Mouse (Mus musculus): ENCODE results near the gene Atl1.

Gene Atl1

DNA sequence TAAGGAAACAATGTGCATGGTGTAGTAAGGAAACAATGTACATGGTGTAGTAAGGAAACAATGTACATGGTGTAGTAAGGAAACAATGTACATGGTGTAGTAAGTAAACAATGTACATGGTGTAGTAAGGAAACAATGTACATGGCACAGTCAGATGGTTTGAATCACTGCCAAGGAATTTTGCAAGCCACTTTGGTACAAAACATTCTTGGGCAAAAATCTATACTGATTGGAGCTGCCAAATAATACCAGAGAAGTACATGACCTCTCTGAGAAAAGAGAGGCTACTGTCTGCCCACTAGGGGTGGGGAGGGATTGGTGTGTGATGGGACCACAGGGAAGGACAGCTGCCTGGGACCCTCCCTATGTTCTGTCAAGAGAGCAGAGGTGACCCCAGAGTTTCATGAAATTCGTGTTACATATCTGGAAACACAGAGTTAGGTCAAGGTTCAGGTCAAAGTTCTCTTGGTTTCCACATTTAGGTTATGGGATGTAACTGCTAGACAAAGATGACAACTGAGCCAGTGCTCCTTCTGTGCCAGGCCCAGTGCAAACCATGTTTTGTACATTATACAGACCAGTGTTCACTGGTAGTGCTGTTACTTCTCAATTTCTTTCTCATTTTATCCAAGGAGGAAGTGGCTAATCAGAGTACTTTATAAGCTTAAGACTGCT lies 49.4 kb downstream of the Atl1 start:
- DNase-seq (ENCODE audit: extremely low spot score), result no peak

DNA sequence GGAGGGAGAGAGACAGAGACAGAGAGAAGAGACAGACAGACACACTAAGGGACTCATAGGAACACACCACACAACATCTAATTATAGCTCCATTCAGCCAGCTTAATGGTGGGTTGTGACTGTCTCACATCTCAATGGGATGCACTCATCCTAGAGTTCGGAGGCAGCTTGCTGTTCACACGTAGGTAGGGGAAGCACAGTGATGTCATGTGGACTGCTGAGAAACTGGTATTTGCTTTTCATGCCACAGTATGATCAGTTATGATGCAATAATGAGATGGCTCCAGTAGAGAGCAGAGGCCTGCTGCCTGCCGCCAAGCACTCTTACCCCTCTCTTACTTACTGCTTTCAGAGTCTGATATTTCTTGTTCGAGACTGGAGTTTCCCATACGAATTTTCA lies 53.4 kb downstream of the Atl1 start:
- DNase-seq (ENCODE audit: extremely low spot score), result no peak

DNA sequence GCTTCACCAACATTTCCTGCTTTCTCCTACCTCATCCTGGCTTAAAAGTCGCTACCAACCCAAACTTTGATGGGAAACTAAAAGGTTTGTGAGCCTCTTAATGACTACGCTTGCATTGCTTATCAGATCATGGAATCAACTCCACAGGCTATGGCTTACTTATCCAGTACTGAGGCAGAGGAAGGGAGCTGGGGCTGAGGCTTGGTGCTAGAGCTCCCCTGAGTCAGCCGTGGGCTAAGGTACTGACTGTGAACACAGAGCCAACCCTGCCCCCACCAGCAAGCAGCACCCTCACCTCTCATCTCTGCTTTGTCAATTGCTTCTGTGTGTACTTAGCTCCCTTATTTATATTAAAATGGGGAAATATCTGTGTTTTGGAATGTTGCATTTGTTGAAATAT lies 55.1 kb downstream of the Atl1 start:
- DNase-seq (ENCODE audit: extremely low spot score), result no peak

DNA sequence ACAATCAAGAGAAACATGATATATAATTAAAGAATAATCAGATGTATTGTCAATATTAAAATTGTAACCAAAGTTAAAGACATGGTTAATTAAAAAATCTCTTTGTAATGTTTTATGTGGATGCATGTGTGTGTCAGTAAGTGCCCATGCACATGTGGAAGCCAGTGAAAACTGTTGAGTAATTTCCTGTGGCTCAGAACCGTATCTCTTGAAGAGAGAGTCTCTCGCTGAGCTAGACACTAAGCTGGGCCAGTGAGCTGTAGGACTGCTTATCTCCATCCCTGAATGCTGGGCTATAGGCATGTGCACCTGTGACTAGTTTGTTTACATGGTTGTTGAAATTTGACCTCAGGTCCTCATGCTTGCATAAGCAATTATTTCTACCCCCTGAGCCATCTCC lies 65.0 kb downstream of the Atl1 start:
- no peak for DNase-seq (ENCODE audit: extremely low spot score)

DNA sequence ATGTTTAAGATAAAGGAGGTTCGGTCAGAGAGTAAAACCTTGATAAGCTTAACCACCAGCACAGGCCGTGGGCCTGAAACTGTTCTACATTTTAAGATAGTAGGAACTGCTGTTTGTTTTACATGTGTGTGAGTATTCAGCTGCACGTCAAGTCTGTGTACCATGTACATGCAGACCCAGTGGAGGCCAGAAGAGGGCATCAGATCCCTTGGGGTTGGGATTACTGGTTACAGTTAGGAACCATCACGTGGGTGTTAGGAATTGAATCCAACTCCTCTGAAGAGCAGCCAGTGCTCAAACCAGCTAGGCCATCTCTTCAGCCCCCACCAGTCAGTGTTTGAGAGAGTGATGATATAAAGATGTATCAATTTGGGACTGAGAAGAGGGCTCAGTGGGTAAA lies 70.1 kb downstream of the Atl1 start:
- DNase-seq (ENCODE audit: extremely low spot score), result peak; percentile 19

DNA sequence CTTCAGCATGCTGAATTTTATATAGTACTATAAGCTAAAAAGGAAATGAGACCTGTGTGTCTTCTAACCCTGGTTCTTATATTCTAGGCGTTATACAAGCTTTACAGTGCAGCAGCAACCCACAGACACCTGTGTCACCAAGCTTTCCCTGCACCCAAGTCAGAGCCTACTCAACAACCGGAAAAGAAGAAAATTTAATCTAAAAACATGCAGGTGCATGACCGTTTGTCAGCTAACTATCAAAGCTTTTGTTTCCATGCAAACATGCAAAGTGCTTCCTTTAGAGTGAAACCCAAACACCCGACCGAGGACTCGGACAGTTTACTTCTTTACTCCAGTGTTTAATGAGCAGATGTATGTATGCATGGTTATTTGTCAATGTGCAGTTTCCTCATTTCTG lies 70.7 kb downstream of the Atl1 start:
- DNase-seq (ENCODE audit: extremely low spot score), result no peak

DNA sequence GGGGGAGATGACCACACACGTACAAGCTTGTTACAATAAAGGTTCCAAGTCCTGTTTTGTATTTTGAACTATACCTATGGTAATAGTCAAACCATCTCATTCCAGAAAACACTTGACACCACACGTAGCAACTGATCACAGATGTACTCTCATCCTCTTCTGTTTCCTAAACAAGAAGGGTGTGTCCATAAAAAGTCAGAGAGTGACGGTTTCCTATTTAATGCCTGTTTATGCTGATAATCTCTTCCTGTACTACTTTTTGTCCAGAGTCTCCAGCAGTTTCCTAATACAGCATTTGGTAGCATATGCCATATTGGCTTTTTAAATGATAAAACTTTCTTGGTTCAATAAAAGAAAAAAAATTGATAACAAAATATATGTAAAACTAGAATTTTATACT lies 73.2 kb downstream of the Atl1 start:
- DNase-seq (ENCODE audit: extremely low spot score), result no peak

DNA sequence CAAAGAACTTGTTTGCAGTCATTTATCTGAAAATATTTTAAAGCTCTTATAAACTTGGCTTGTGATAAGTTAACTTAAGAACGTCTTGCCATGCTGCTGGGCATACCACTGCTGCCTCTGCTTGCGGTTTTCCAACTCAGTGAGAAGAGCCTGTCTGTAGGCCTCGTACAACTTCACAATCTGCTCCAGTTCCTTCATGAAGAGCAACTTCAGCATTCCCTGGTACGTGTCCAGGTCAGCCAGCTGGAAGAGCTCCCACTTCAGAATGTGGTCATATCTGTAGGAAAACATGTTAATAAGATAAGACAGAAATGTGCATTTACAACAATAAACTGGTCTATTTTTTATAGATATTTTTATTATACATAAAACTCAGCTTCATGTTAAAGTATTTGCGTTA lies 73.7 kb downstream of the Atl1 start:
- DNase-seq (ENCODE audit: extremely low spot score), result no peak

DNA sequence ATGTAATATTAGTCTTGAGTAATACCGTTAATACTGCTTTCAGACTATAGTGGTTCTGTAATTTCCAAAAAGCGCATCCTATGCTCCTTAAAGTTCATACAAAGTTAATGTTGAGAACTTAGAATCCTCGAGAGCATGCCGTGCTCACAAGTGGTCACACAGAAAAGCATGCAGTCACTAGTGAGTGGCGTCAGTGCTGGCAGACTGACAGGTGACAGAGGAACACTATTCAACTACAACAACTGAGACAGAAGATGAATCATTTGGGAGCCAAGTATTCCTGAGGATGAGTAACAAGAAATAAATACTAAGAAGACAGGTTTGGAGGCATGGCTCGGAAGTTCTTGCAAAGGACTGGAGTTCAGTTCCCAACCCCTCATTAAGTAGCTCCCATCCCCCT lies 74.7 kb downstream of the Atl1 start:
- no peak for DNase-seq (ENCODE audit: extremely low spot score)

DNA sequence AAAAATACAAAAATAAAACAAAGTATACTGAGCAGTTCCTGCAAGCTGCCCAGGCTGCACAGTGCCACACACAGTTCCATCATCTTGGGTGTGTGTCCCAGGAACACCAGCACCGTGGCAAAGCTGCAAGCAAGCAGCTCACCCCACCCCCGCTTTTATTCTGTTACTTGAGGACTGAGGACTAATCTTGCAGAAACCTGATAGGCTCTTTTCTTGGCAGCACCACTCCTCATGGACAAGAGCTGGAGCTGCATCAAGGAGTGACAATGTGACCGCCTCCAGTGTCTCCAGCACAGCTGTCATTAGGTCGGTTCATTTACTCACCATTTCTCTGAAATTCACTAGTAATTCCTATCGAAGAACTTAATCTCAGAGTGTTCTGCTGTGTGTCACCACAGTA lies 75.7 kb downstream of the Atl1 start:
- DNase-seq (ENCODE audit: extremely low spot score), result no peak

DNA sequence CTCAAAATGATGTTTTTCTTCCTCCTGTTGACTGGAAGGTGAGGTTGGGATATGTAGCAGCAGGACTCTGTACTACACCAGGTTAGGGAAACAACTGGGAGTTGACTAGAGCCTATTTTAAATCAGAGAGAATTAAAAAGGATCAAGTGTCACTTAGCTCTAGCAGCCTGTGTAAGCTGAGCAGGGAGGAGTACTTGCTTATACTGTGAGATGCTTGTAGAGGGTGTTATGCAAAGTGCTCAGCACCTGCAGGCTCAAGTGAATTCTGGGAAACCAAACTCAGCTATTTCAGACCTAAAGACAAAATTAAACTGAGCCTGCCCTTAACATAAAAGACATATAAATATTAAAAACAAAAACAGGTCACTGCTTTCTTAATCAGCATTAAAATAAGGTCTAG lies 81.3 kb downstream of the Atl1 start:
- no peak for DNase-seq (ENCODE audit: extremely low spot score)

DNA sequence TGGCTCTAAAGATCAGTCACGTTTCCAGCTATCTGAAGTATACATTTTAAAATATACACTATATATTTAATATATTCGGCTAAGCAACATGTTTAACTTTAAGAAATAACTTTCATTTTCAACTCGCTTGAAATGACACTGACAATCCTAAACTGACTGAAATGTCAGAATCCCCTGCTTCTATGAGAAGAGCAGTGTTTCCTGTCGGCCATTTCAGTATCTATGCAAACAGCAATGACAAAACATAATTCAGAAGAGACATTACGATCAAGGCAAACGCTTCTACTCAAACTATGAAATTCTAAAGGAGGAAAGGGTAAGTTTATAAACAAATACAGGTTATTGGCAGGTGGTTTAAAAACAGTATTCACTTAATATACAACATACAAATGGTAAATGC lies 84.3 kb downstream of the Atl1 start:
- DNase-seq (ENCODE audit: extremely low spot score), result no peak

DNA sequence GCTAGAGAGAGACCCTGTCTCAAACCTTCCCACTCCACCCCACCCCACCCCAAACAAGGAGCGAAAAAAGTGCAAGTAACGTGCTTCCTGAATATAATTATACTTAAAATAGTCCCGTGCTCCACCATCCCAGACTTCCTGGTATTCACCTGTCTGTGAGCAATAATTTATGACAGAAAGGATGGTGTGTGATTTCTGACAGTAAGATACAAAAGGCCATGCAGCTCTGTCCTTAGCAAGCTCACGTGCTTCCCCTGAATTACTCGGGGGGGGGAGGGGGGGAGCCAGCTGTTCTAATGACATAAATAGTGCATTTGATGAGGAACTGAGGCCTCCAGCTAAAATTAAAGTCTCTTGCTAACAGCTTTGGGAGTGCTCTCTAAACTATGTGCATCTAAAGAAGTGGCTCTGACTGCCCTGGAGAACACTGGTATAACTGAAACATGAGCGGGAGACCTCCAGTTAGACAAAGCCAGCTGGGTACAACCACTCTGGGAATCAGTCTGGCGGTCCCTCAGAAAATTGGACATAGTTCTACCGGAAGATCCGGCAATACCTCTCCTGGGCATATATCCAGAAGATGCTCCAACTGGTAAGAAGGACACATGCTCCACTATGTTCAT lies 85.1 kb downstream of the Atl1 start:
- DNase-seq (ENCODE audit: extremely low spot score), result no peak

DNA sequence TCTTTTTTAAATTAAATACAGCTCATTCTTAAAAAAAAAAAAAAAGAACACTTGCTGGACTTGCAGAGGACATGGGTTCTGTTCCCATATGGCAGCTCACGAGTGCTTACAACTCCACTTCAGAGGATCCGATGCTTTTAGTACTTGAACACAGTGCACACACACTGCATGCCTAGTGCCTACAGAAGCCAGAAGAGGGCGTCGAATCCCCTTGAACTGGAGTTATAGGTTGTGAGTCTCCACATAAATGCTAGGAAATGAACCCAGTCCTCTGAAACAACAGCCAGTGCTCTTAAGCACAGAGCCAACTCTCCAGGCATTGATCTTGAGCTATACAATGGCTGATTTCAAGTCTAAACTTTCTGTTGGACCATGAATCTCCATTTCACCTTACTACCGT lies 90.5 kb downstream of the Atl1 start:
- no peak for DNase-seq (ENCODE audit: extremely low spot score)

DNA sequence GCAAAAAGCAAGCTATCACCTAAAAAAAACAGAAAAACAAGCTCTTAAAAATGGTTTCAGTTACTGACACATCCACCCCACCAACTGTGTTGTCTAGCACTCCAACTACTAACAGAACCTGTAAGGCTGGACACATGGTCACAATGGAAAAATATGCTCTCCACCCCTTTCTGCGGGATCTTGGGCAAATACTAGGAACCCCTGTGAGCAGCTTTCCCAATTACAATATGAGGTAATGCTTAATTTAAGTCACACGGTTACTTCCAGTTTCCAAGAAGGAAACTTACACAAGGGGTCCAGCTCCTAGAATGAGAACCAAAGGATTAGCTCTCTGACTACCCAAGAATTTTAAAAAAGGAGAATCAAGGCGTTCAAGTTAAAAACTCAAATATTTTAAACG lies 93.1 kb downstream of the Atl1 start:
- no peak for DNase-seq (ENCODE audit: extremely low spot score)

DNA sequence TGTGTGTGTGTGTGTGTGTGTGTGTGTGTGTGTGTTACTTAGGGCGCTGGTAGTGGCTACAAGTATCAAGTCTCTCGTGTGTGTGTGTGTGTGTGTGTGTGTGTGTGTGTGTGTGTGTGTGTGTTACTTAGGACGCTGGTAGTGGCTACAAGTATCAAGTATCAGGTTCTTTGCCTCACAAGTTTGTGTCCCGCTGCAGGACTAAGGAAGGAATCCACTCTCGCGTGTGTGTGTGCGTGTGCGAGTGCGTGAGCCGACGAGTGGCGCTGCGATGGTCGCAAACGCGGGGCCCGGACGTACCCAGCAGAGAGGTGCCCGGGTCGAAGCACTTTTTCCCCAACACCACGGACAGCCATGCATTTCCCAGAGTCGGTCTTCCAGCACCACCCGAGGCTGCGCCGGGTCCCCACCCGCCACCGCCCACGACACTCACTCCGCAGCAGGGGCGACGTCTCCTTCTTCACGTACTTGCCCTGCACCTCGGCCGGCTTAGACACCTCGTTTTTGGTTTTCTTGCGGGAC lies 93.9 kb downstream of the Atl1 start:
- DNase-seq (ENCODE audit: extremely low spot score), result peak; percentile 67

DNA sequence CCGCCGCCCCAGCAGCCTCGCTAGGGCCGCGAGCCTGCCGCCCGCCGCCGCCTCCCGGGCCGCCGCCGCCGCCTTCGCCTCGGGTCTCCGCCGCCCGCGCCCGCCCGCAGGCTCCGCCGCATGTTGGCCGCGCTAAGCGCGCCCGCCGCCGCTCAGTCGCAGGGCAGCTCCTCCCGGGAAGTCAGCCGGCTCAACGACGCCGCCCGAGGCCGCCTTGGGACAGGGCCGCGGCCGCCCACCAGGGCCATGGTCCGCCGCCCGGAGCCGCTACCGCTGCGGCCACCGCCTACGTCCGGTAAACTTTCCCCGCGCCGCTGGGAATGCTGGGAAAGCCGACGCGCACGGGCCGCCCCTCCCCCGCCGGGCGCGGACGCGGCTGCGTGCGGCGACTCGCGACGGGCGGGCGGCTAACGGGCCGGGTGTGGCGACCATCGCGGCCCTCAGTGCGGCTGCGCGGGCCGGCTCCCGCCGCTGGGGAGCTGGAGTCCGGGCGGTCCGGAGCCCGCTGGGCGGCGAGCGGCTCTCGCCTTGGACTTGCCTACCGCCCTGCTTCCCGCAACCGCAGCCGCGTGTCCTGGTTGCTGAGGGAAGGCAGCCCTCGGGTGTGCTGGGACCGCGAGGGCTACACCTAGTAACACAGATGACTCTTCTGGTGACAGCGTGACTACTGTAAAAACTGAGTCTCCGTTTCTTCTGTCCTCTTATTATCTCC lies 94.5 kb downstream of the Atl1 start, which contains the start of gene Sav1:
Sav1 (minus strand) TSS at position 217 of the 712 bp plus-strand sequence.
- peak; percentile 89 for DNase-seq (ENCODE audit: extremely low spot score)

DNA sequence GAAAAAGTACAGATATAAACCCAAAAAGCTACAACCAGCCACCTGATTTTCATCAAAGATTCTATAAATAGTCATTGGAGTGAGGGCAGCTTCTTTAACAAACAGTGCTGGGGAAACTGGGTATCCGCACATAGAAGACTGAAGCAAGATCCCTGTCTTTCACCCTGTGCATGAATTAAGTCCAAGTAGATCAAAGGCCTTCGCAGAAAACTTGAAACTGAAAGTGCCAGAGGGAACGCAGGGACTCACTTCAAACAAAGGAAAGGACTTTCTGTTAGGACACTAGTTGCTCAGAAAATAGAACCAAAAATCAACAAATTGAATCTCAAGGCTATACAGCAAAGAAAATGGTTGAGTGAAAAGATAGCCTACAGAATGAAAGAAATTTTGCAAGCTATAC lies 103.0 kb downstream of the Atl1 start:
- DNase-seq (ENCODE audit: extremely low spot score), result no peak

DNA sequence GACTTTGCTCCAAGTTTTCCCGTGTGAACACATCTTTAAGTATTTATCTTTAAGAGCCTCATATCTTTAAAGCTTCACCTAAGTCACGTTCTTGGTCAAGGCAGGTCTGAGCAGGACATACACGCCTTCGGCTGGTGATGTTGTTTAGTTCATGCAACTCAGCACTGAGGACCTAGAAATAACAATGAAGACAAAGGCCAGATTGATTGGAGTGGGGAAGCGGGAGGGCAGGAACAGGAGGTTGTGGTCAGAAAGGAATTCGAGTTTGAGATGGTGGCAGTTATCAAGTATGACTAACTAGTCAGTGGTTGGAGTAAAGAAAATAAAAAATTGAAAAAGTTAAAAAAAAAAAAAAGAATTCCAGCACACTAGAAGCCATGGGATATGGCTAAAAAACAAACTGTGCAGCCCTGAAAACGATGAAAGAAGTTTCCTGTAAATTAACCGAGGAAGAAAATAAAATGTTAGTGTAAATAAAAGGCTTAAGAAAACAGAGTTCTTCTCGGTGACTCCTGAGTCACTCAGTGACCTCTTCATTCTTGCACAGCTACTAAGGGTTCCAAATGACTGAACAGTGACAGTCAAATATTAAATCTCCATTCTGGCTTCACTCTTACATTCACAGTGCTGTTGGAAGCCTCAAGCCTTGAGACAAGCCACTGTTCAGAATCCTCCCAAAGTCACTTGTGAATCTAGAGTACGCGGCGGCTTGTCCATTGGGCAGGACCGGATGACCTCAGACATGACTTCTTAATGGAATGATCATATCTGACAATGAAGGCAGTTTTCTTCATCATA lies 106.0 kb downstream of the Atl1 start:
- DNase-seq (ENCODE audit: extremely low spot score), result no peak

DNA sequence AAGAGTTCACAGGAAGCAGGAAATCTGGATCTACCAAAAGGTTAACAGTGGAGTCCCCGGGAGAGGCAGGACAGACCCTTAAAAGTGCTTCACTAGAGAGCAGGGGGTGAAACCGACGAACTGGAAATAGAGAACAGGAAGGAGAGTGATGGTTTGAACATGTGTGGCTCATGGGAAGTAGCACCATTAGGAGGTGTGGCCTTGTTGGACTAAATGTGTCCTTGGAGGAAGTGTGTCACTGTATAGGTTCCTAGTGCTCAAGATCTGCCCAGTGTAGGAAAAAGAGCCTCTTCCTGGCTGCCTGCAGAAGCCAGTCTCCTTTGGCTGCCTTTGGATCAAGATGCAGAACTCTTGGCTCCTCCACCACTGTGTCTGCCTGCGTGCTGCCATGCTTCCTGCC lies 112.7 kb downstream of the Atl1 start:
- no peak for DNase-seq (ENCODE audit: extremely low spot score)

DNA sequence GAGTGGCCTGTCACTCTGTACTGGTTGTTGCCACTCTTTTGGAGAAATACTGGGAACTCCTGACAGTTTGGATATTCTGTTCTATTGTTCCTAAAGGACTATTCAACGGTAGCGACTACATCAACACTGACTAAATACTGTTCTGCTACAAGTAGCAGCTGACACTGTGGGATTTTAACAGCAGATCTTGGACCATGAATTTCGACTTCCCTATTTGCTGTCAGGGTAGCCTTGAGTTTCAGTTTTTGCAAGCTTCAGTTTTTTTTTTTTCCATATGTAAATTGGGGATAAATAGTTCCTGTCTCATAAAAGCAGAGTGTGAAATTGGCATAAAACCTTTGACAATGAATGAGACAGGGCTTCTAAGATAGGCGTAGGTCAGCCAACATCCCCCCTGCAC lies 117.9 kb downstream of the Atl1 start:
- DNase-seq (ENCODE audit: extremely low spot score), result no peak

DNA sequence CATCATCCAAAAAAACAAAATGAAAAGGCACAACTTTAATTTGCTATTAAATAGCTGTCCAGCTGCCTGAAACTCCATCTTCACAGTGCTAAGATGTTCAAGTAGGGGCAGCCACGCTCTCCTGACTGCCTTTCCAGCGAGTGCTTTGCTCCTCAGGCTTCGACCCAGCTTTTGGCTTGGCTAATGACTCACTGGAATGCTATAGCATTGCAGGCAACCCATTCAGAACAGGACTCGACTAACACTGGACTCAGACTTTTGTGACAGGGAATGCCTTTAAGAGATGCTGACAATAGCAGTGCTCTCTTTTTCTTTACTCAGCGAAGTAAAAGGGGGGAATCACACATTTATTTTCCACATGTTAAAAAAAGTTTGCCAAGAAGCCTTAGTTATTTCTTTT lies 119.3 kb downstream of the Atl1 start:
- no peak for DNase-seq (ENCODE audit: extremely low spot score)
